Mouse (Mus musculus) liver, adult 2 months (tissue): Measurements from ENCODE around the gene Parva. TPM values are rescaled to one million over a fixed set of nuclear protein-coding genes. Genes with fewer than 3 reads are reported as not detected.

Experiments used
- DNase-seq: peaks from one replicate; pipeline ENCODE4 v3.0.0-alpha.2; 2011; ENCODE audit warnings: low read depth, low spot score; ENCODE audit errors: extremely low read depth
- H3K27ac ChIP-seq: fragments of 200-500 bp; replicated peaks from 2 replicates; pipeline ENCODE4 v1.5.1; 2012; ENCODE audit warnings: low read depth, mild to moderate bottlenecking, control low read depth, inconsistent platforms, low read length; ENCODE audit not compliant: insufficient read depth
- H3K27me3 ChIP-seq: fragments of 200-500 bp; 2 replicates; pipeline ENCODE4 v1.6.1; 2012; ENCODE audit warnings: mild to moderate bottlenecking, moderate library complexity, low read length, inconsistent platforms; ENCODE audit not compliant: control insufficient read depth, insufficient read depth
- H3K36me3 ChIP-seq: fragments of 200-500 bp; 2 replicates; pipeline ENCODE4 v1.6.1; 2012; ENCODE audit warnings: low read length, inconsistent platforms; ENCODE audit not compliant: control insufficient read depth, insufficient read depth
- H3K4me1 ChIP-seq: fragments of 200-500 bp; 2 replicates; pipeline ENCODE4 v1.6.1; 2011; ENCODE audit warnings: low read length; ENCODE audit not compliant: control insufficient read depth, insufficient read depth
- H3K4me3 ChIP-seq: fragments of 200-500 bp; 2 replicates; pipeline ENCODE4 v1.5.1; 2011; ENCODE audit warnings: low read depth, mild to moderate bottlenecking, control low read depth, low read length, moderate library complexity; ENCODE audit not compliant: insufficient read depth
- H3K79me2 ChIP-seq: fragments of 200-500 bp; 2 replicates; pipeline ENCODE4 v1.6.1; 2012; ENCODE audit warnings: inconsistent platforms, mild to moderate bottlenecking, low read length, moderate library complexity; ENCODE audit not compliant: control insufficient read depth, insufficient read depth
- H3K9ac ChIP-seq: fragments of 200-500 bp; 2 replicates; pipeline ENCODE4 v1.6.1; 2012; ENCODE audit warnings: low read depth, mild to moderate bottlenecking, control low read depth, inconsistent platforms, low read length
- CTCF ChIP-seq: fragments of 200-500 bp; IDR thresholded peaks from 2 replicates; pipeline ENCODE4 v1.5.1; 2011; ENCODE audit warnings: low read depth, low read length, control low read depth
- POLR2A ChIP-seq: fragments of 200-500 bp; IDR thresholded peaks from 2 replicates; pipeline ENCODE4 v1.6.1; 2011; ENCODE audit warnings: low read length, control low read depth; ENCODE audit not compliant: insufficient read depth; ENCODE audit errors: extremely low read depth
- WGBS: fragments of 180-500 bp; shearing (Covaris S2); methylation state at CpG from one replicate; pipeline ENCODE4 v1.1.7; 2018; 5-methylcytosine and 5-hydroxymethylcytosine counted together
- polyA plus RNA-seq: library from polyadenylated mRNA; depleted of rRNA; stranded (reverse); fragments of >200 nt; gene quantifications from 2 replicates; pipeline ENCODE4 v1.2.3, GENCODE M21; 2012
- total RNA-seq: library from RNA; depleted of rRNA; stranded (reverse); fragments of >200 nt; gene quantifications from 2 replicates; pipeline ENCODE4 v1.2.3, GENCODE M21; 2014

Parva gene
- total and polyA plus RNA-seq, 2 experiments = 18.8 to 27.2 TPM

DNA sequence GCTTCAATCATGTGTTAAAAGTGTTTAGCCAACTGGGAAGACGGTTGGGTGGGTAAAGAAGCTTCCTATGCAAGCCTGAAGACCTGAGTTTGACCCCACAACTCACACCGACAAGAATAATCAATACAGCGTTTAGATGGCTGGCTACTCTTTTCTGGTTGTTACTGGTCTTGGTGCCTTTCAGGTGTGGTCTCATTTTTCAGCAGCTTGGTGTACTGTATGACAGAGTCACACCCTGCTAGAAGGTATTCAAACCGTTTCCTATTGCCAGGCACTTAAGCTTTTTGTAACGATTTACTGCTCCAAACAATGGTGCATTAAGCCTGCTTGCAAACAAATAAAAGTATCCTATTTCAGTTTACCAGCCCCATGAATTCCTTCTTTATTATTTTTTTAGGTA is 25.2 kb downstream of the Parva start:
- Histone ChIP-seq H3K4me3 (no peak overlapping the region), H3K9ac (no peak overlapping the region), H3K36me3 (no peaks in the 10 kb centered on the region), H3K27ac (no peak overlapping the region), H3K79me2 (peaks cover 7% of the 10 kb centered on the region; the same call in 1 of the 2 replicates), H3K27me3 (no peaks in the 10 kb centered on the region), H3K4me1 (peaks cover 18% of the 10 kb centered on the region)
- WGBS = 36% methylated on average over 5 of the region's 5 CpGs
- no peak for DNase-seq
- no peak for TF ChIP-seq CTCF
- TF ChIP-seq POLR2A = no peak

DNA sequence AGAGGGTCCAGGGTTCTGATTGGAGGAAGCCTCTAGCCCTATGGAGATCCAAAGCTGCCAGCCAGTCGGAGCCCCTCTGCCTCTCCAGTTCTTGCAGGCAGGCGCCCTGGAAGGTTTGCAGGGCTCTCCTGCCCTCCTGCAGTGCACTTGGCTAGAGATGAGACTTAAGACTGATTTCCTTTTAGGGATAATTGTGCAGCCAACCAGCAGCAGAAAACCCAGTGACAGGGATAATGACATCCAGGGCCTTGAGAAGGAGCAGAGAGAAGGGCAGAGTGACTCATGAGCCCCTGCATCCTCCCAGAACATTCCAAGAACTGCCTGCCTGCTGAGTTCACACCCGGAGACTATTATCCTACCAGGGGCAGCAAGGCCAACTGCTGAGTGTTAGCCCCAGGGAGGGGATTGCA is 26.5 kb downstream of the Parva start:
- no peaks in the 10 kb centered on the region for H3K36me3 ChIP-seq
- peaks cover 15% of the 10 kb centered on the region for H3K4me1 ChIP-seq
- no peak overlapping the region for H3K4me3 ChIP-seq
- H3K27ac ChIP-seq = peak overlapping the region; percentile 48
- WGBS = 83% methylated on average over 3 of the region's 3 CpGs
- TF ChIP-seq POLR2A (no peak), CTCF (no peak)
- no peak for DNase-seq
- peaks cover 8% of the 10 kb centered on the region; the same call in 1 of the 2 replicates for H3K79me2 ChIP-seq
- H3K9ac ChIP-seq = no peak overlapping the region
- no peaks in the 10 kb centered on the region for H3K27me3 ChIP-seq

DNA sequence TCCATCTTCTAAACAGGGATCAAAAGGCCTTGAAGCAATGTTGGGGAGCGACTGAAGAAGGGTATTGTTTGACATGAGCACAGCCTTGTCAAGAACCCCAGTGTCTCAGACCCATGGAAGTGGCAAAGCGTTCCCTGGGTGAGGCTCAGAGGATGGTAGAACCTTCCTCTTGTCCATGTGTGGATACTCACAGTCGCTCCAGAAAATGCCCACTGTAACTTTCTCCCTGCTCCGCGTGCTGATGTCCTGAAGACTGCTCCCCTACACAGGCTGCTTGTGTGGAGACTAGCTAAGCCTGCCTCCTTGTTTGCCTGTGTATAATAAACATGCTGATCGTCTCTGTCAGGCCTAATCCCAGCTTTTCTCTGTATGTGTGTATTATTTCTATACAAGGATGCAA is 27.1 kb downstream of the Parva start:
- H3K27ac ChIP-seq = peak overlapping the region; percentile 35; the same call in 1 of the 2 replicates

DNA sequence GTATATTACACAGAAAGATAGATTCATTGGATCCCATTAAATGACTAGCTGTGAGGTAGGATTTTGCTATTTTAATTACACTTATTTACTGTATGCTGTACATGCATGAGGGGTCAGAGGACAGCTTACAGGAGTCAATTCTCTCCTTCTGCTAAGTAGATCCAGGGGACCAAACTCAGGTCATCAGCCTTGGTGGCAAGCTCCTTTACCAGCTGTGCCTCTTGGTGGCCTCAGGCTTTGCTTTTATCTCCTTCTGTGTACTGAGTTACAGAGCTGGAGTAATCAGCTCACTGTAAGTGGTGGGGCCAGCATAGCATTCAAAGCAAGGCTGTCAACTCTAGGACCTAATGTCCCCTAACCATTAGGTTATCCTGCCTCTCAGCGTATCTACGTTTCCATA is 27.6 kb downstream of the Parva start:
- Histone ChIP-seq H3K4me3 (no peak overlapping the region), H3K36me3 (no peaks in the 10 kb centered on the region), H3K79me2 (peaks cover 15% of the 10 kb centered on the region; the same call in 1 of the 2 replicates), H3K27ac (no peak overlapping the region), H3K4me1 (peaks cover 11% of the 10 kb centered on the region), H3K9ac (no peak overlapping the region), H3K27me3 (no peaks in the 10 kb centered on the region)
- 91% methylated on average over 2 of the region's 2 CpGs for WGBS
- no peak for DNase-seq
- TF ChIP-seq POLR2A (no peak), CTCF (no peak)

More for the DNA sequence above, 27.1 kb downstream of the Parva start:
- Histone ChIP-seq H3K79me2 (peaks cover 11% of the 10 kb centered on the region; the same call in 1 of the 2 replicates), H3K27me3 (no peaks in the 10 kb centered on the region), H3K9ac (no peak overlapping the region), H3K36me3 (no peaks in the 10 kb centered on the region), H3K4me3 (no peak overlapping the region), H3K4me1 (peaks cover 14% of the 10 kb centered on the region)
- no peak for DNase-seq
- TF ChIP-seq CTCF = no peak
- TF ChIP-seq POLR2A = no peak
- WGBS = 85% methylated on average over 6 of the region's 6 CpGs

DNA sequence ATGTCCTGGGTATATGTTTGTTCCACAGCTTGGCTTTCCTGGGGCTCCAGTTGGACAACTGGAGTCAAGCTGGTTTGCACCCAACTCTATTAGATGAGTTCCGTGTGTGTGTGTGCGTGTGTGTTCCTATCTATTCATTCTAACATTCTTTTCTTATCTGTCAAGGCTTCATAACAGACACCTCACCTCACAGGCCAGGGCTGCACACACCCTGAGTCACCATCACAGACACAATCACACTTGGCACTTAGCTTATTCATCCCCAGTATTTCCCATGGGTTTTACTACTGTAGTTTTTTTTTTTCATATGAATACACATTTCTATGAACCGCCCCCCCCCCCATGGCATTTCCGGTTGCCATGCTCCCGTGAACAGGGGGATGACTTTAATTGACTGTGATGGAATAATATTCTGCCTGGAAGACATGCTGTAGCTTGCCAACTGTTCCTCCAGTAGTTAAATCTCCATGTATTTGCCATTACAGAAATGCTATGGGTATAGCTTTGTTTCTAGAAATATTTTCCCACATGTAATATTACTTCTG is 28.3 kb downstream of the Parva start:
- DNase-seq = no peak
- H3K4me3 ChIP-seq = no peak overlapping the region
- no peaks in the 10 kb centered on the region for H3K27me3 ChIP-seq
- H3K27ac ChIP-seq = no peak overlapping the region
- no peak overlapping the region for H3K9ac ChIP-seq
- H3K4me1 ChIP-seq = peaks cover 9% of the 10 kb centered on the region
- H3K36me3 ChIP-seq = no peaks in the 10 kb centered on the region
- peaks cover 17% of the 10 kb centered on the region; the same call in 1 of the 2 replicates for H3K79me2 ChIP-seq
- TF ChIP-seq CTCF (no peak), POLR2A (no peak)
- 87% methylated on average over 5 of the region's 5 CpGs for WGBS

DNA sequence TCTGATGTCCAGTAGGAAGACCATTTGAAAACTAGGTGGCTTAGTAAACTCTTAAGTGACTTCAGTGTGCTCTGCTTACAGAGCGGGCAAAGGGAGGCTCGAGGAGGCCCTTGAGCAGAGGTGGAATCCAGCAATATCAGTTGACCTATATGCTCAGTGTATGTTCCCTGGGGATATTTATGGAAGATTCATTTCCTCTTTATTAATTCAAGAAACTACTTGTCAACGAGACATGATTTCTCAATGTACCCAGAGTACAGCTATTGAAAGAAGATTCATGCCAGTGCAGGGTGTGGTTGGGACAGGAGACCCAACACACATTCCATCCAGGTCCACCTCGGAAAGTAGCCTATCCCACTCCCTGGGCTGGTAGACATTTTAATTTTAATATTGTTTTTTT is 30.1 kb downstream of the Parva start:
- DNase-seq = no peak
- Histone ChIP-seq H3K36me3 (no peaks in the 10 kb centered on the region), H3K27ac (no peak overlapping the region), H3K27me3 (no peaks in the 10 kb centered on the region), H3K4me3 (no peak overlapping the region), H3K79me2 (peaks cover 19% of the 10 kb centered on the region; the same call in 1 of the 2 replicates), H3K4me1 (no peaks in the 10 kb centered on the region; the same call in 1 of the 2 replicates), H3K9ac (no peak overlapping the region)
- WGBS = 91% methylated on average over 4 of the region's 4 CpGs
- no peak for TF ChIP-seq CTCF
- TF ChIP-seq POLR2A = no peak
